Mouse (Mus musculus): ENCODE measurements around the gene Tmem201. TPM values are rescaled to one million over a fixed set of nuclear protein-coding genes. Genes with fewer than 3 reads are reported as not detected.

Tmem201 gene
- polyA plus RNA-seq, 1 experiment from 2014 or later = 28.3 TPM

DNA sequence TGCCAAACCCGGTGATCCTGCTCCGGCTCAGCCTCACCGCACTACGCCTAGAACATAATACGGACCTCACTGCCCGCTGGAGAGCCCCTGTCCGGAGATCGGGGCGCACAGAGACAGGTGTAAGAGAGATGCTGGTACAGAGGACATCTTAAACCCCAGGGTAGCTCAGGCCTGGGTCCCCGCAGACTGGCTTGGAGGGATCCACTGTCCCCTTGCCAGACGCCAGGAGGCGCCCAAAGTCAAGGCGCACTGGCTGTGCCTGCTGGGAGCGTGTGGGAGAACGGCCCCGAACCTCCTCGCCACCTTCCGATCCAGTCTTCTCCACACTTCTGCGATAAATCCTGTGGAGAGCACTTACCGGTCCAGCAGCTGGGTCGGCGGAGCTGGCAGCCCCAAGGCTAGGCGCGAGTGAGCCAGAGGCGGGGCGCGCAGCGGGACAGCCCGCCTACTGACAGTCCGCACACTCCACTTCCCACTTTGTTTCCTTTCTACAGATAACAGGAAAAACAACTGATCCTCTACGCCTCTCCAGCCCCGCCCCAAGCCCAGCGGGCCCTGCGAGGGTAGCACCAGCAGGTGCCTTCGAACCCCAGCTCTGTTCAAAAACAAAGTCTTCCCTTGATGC is 39.5 kb downstream of the Tmem201 start:
- ATAC-seq (ENCODE audit: low FRiP score, low TSS enrichment) = peak; percentile 67
- H3K4me3 ChIP-seq (ENCODE audit: low read length) = peak overlapping the region; percentile 47
- no peaks in the 10 kb centered on the region for H3K9me3 ChIP-seq (ENCODE audit: control insufficient read depth, low read length)
- no peaks in the 10 kb centered on the region for H3K36me3 ChIP-seq (ENCODE audit: control insufficient read depth, insufficient read depth, low read length)
- H3K4me2 ChIP-seq (replicated peaks; ENCODE audit: low read depth, low read length) = peak overlapping the region; percentile 68
- peak overlapping the region; percentile 40 for H3K9ac ChIP-seq (ENCODE audit: low read depth, low read length)
- under 1% methylated on average over 35 of the region's 35 CpGs for WGBS
- no peaks in the 10 kb centered on the region for H3K27me3 ChIP-seq (ENCODE audit: control insufficient read depth, insufficient read depth, low read length)
- peaks cover 17% of the 10 kb centered on the region; the same call in 1 of the 2 replicates for H3K4me1 ChIP-seq (ENCODE audit: control insufficient read depth, insufficient read depth, low read length)
- no peak overlapping the region for H3K27ac ChIP-seq (ENCODE audit: low read depth, low read length)

GRCm38 (mm10) chr4:149697506-149698196 is 40.2 kb downstream of the Tmem201 start:
- H3K4me1 ChIP-seq (ENCODE audit: control insufficient read depth, insufficient read depth, low read length) = peaks cover 17% of the 10 kb centered on the region; the same call in 1 of the 2 replicates
- ATAC-seq (ENCODE audit: low FRiP score, low TSS enrichment) = peak; percentile 29
- H3K9me3 ChIP-seq (ENCODE audit: control insufficient read depth, low read length) = no peaks in the 10 kb centered on the region
- peak overlapping the region; percentile 68 for H3K4me2 ChIP-seq (replicated peaks; ENCODE audit: low read depth, low read length)
- H3K9ac ChIP-seq (ENCODE audit: low read depth, low read length) = peak overlapping the region; percentile 40
- no peak overlapping the region for H3K27ac ChIP-seq (ENCODE audit: low read depth, low read length)
- H3K36me3 ChIP-seq (ENCODE audit: control insufficient read depth, insufficient read depth, low read length) = no peaks in the 10 kb centered on the region
- H3K27me3 ChIP-seq (ENCODE audit: control insufficient read depth, insufficient read depth, low read length) = no peaks in the 10 kb centered on the region
- peak overlapping the region; percentile 47 for H3K4me3 ChIP-seq (ENCODE audit: low read length)
- WGBS = 17% methylated on average over 15 of the region's 15 CpGs

DNA sequence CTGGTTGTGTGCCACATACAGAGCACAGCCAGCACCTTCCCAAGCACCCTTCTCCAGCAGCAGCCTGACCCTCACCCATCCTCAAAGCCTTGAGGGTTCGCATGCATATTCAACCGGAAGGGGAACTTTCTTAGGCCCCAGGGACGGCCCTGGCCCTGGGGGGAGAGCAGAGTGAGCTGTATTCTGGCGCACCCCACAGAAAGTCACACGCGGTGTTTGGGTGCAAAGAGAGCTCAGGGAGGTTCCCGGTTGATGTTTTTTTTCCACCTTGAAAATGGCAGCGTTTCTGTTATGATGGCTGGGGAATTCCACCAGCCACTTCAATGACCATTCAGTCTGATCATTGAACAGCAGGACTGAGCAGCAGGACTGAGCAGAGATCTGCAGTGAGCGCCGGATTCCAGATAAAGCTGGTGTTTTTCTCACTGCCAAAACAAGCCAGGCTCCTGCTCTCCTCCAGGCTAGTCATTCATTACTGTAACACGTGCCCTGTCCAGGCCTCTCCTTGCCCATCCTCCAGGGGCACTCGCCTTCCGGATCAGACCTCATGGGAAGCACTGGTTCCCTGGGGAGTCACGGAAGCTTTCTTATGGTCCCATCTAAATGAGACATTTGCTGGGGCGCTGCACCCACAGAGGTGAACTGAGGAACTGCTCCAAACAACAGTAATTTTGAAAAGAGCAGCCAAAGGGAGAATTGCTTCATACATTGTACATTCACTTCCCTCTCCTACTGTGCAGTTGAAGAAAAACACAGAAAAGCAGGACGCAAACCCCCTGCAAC is 41.5 kb downstream of the Tmem201 start:
- peak; percentile 41; the same call in 1 of the 2 replicates for ATAC-seq (ENCODE audit: low FRiP score, low TSS enrichment)
- peaks cover 17% of the 10 kb centered on the region; the same call in 1 of the 2 replicates for H3K4me1 ChIP-seq (ENCODE audit: control insufficient read depth, insufficient read depth, low read length)
- no peak overlapping the region for H3K27ac ChIP-seq (ENCODE audit: low read depth, low read length)
- H3K9me3 ChIP-seq (ENCODE audit: control insufficient read depth, low read length) = no peaks in the 10 kb centered on the region
- no peaks in the 10 kb centered on the region for H3K27me3 ChIP-seq (ENCODE audit: control insufficient read depth, insufficient read depth, low read length)
- no peaks in the 10 kb centered on the region for H3K36me3 ChIP-seq (ENCODE audit: control insufficient read depth, insufficient read depth, low read length)
- WGBS = 32% methylated on average over 16 of the region's 16 CpGs
- H3K4me3 ChIP-seq (ENCODE audit: low read length) = no peak overlapping the region
- H3K9ac ChIP-seq (ENCODE audit: low read depth, low read length) = no peak overlapping the region
- no peak overlapping the region; the same call in 1 of the 2 replicates for H3K4me2 ChIP-seq (replicated peaks; ENCODE audit: low read depth, low read length)

- Histone ChIP-seq H3K9me3 (ENCODE audit: control insufficient read depth, low read length) (no peaks in the 10 kb centered on the region), H3K4me3 (ENCODE audit: low read length) (no peak overlapping the region)
- WGBS = 70% methylated on average over 8 of the region's 8 CpGs
Observed at GRCm38 (mm10) chr4:149691368-149691767, 46.5 kb downstream of the Tmem201 start.

DNA sequence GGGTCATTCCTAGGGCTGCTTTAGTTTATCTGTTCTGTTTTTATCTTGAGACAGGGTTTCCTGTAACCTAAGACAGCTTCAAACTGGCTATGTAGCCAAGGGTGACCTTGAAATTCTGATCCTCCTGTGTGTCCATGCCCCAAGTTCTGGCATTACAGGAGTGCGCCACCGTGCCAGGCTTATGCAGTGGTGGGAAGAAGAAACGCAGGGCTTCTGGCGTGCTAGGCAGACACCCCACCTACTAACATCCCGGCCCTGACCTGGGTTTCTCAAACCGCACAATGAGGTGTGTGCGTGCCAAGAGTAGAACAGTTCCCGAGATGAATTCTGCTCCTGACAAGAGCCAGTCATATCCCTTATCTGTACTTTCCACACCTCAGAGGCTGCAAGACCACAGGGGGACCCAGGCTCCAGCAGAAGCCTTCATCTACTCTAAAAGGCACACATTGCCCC is 47.0 kb downstream of the Tmem201 start:
- Histone ChIP-seq H3K36me3 (ENCODE audit: control insufficient read depth, insufficient read depth, low read length) (no peaks in the 10 kb centered on the region), H3K4me2 (replicated peaks; ENCODE audit: low read depth, low read length) (no peak overlapping the region), H3K27ac (ENCODE audit: low read depth, low read length) (no peak overlapping the region), H3K9me3 (ENCODE audit: control insufficient read depth, low read length) (no peaks in the 10 kb centered on the region), H3K4me3 (ENCODE audit: low read length) (no peak overlapping the region), H3K4me1 (ENCODE audit: control insufficient read depth, insufficient read depth, low read length) (no peaks in the 10 kb centered on the region), H3K27me3 (ENCODE audit: control insufficient read depth, insufficient read depth, low read length) (no peaks in the 10 kb centered on the region), H3K9ac (ENCODE audit: low read depth, low read length) (no peak overlapping the region)
- no peak for ATAC-seq (ENCODE audit: low FRiP score, low TSS enrichment)
- WGBS = 87% methylated on average over 8 of the region's 8 CpGs

More at GRCm38 (mm10) chr4:149691368-149691767, 46.5 kb downstream of the Tmem201 start:
- H3K4me1 ChIP-seq (ENCODE audit: control insufficient read depth, insufficient read depth, low read length) = peaks cover 4% of the 10 kb centered on the region; the same call in 1 of the 2 replicates
- H3K36me3 ChIP-seq (ENCODE audit: control insufficient read depth, insufficient read depth, low read length) = no peaks in the 10 kb centered on the region
- H3K27ac ChIP-seq (ENCODE audit: low read depth, low read length) = no peak overlapping the region
- no peak overlapping the region for H3K9ac ChIP-seq (ENCODE audit: low read depth, low read length)
- no peaks in the 10 kb centered on the region for H3K27me3 ChIP-seq (ENCODE audit: control insufficient read depth, insufficient read depth, low read length)
- no peak overlapping the region for H3K4me2 ChIP-seq (replicated peaks; ENCODE audit: low read depth, low read length)
- no peak for ATAC-seq (ENCODE audit: low FRiP score, low TSS enrichment)

- Histone ChIP-seq H3K4me3 (ENCODE audit: low read length) (no peak overlapping the region), H3K9me3 (ENCODE audit: control insufficient read depth, low read length) (no peaks in the 10 kb centered on the region), H3K36me3 (ENCODE audit: control insufficient read depth, insufficient read depth, low read length) (no peaks in the 10 kb centered on the region), H3K4me1 (ENCODE audit: control insufficient read depth, insufficient read depth, low read length) (no peaks in the 10 kb centered on the region), H3K27ac (ENCODE audit: low read depth, low read length) (no peak overlapping the region), H3K9ac (ENCODE audit: low read depth, low read length) (no peak overlapping the region), H3K27me3 (ENCODE audit: control insufficient read depth, insufficient read depth, low read length) (no peaks in the 10 kb centered on the region), H3K4me2 (replicated peaks; ENCODE audit: low read depth, low read length) (no peak overlapping the region)
- WGBS = 85% methylated on average over 12 of the region's 12 CpGs
- ATAC-seq (ENCODE audit: low FRiP score, low TSS enrichment) = no peak
Observed at GRCm38 (mm10) chr4:149689822-149690700, 47.8 kb downstream of the Tmem201 start.

DNA sequence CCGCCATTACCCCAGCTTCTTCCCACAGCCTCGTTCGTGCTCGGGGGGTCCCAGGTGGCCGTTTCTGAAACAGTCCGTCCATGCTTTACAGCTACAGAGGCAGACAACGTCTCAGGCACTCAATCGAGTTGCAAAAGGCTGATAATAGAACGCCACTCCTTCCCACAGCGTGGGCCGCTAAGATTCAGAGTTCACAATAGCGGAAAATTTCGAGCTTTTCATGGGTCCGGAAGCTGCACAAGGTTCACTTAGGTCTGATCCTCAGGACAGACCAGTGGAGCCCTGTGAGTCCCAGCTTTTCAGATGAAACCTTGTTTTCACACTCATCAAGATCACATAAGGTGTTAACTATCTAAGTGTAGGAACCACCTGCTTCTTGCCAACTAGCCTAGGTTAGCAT is 49.0 kb downstream of the Tmem201 start:
- Histone ChIP-seq H3K36me3 (ENCODE audit: control insufficient read depth, insufficient read depth, low read length) (no peaks in the 10 kb centered on the region), H3K4me1 (ENCODE audit: control insufficient read depth, insufficient read depth, low read length) (0 out of 2 replicates have a peak, but pooled peaks cover 1% of the 10 kb centered on the region), H3K27me3 (ENCODE audit: control insufficient read depth, insufficient read depth, low read length) (no peaks in the 10 kb centered on the region), H3K4me3 (ENCODE audit: low read length) (no peak overlapping the region), H3K9me3 (ENCODE audit: control insufficient read depth, low read length) (no peaks in the 10 kb centered on the region), H3K9ac (ENCODE audit: low read depth, low read length) (0 out of 2 replicates have a peak overlapping the region, but pooled peaks have one; percentile 4), H3K4me2 (replicated peaks; ENCODE audit: low read depth, low read length) (no peak overlapping the region), H3K27ac (ENCODE audit: low read depth, low read length) (no peak overlapping the region)
- ATAC-seq (ENCODE audit: low FRiP score, low TSS enrichment) = no peak
- 82% methylated on average over 14 of the region's 14 CpGs for WGBS
